In genomic region chr11:75899676-75900075, GRCm38 (mm10) we compare ENCODE assay signal across 13 mouse cellular contexts. TPM values are rescaled to one million over a fixed set of nuclear protein-coding genes. Genes with fewer than 3 reads are reported as not detected.
DNase-seq lines count a peak whose midpoint lies in the region; ATAC-seq and TF ChIP-seq lines count a peak whose summit lies in the region.
"Had no signal": no experiment of that assay in that cellular context is flagged by ENCODE, and none has a peak within 500 bp of the region (broad histone marks: within the 10 kb centered on the region; RNA-seq: fewer than 3 reads in every experiment).

No protein-coding gene starts in this region.

- WGBS in hindbrain, postnatal 0 days, result 21% methylated on average over 9 of the region's 9 CpGs

- no peak overlapping the region for H3K4me3 ChIP-seq in gastrocnemius, adult 2 months
- no peak overlapping the region for H3K4me3 ChIP-seq in hindbrain, postnatal 0 days (ENCODE audit: low read length)

- H3K36me3 ChIP-seq in hindbrain, postnatal 0 days (ENCODE audit: insufficient read depth, low read length), result no peaks in the 10 kb centered on the region

- peaks cover 15% of the 10 kb centered on the region for H3K4me1 ChIP-seq in hindbrain, postnatal 0 days (ENCODE audit: insufficient read depth, low read length)

- H3K27ac ChIP-seq in gastrocnemius, adult 2 months, result no peak overlapping the region
- H3K27ac ChIP-seq in hindbrain, postnatal 0 days, result peak overlapping the region; percentile 36; the same call in 1 of the 2 replicates
- H3K27ac ChIP-seq: liver, embryonic 14.5 days; macrophage had no signal

- H3K27me3 ChIP-seq in hindbrain, postnatal 0 days (ENCODE audit: insufficient read depth, low read length), result no peaks in the 10 kb centered on the region

- H3K9me3 ChIP-seq in hindbrain, postnatal 0 days (ENCODE audit: low read length), result no peaks in the 10 kb centered on the region

- no peak overlapping the region for H3K4me2 ChIP-seq in hindbrain, postnatal 0 days (ENCODE audit: low read depth, low read length)

- peak; percentile 33 for DNase-seq in gastrocnemius, adult 2 months
- DNase-seq in gastrocnemius, postnatal 4 days (ENCODE audit: low spot score in 2 of 2), result no peak
- DNase-seq in brain, embryonic 14.5 days (ENCODE audit: low read depth), result peak; percentile 81
- DNase-seq in cerebellum, adult 9-10 months, result peak; percentile 59
- DNase-seq in hindbrain, postnatal 0 days (ENCODE audit: low spot score), result peak; percentile 75
- DNase-seq in layer of hippocampus, postnatal 25 days (ENCODE audit: extremely low spot score in 1 of 2, low spot score in 1 of 2), result no peak
- DNase-seq in adrenal gland, adult 2 months, result no peak
- DNase-seq in heart, adult 8-10 months (ENCODE audit: low spot score), result no peak
- DNase-seq: embryo, embryonic 11 days; gastrocnemius, postnatal 36 days; thymus, adult 2 months had no signal

- ATAC-seq in hindbrain, postnatal 0 days, result peak; percentile 46; the same call in 1 of the 2 replicates

- TF ChIP-seq CTCF in gastrocnemius, adult 2 months (IDR thresholded peaks at IDR 0.05), result no peak
- TF ChIP-seq CTCF in brain, embryonic 14.5 days (IDR thresholded peaks at IDR 0.05; ENCODE audit: borderline replicate concordance, extremely low read depth, insufficient read depth, insufficient read length), result no peak
- no peak for TF ChIP-seq CTCF in hindbrain, postnatal 0 days (IDR thresholded peaks at IDR 0.05; ENCODE audit: low read depth)

- TF ChIP-seq POLR2A in brain, embryonic 14.5 days (IDR thresholded peaks at IDR 0.05; ENCODE audit: borderline replicate concordance, extremely low read depth, insufficient read depth, insufficient read length, poor library complexity, severe bottlenecking), result no peak

- intact Hi-C loops in gastrocnemius, adult 2 months (cut with DNase I), result no loop called here

- no peak overlapping the region for H3K9ac ChIP-seq in hindbrain, postnatal 0 days (replicated peaks; ENCODE audit: low read length)
- H3K9ac ChIP-seq: liver, embryonic 14.5 days had no signal

RNA-seq across cellular contexts. Expression of gene Rph3al, which starts 38.6 kb away (rescaled TPM):
- total RNA-seq in gastrocnemius, adult 2 months (2021), result 10 to 100 TPM; 12.7 to 15.0 TPM
- total RNA-seq in gastrocnemius, postnatal 4 days (2021), result 1 to 10 TPM; 5.4 to 7.6 TPM
- polyA plus RNA-seq in brain, embryonic 14.5 days (2012; rRNA removed), result 1.7 and 3.1 TPM in 2 replicates
- total RNA-seq in hindbrain, postnatal 0 days (2014; rRNA removed), result 2.0 and 3.1 TPM in 2 replicates
- polyA plus RNA-seq in hindbrain, postnatal 0 days (2015; fragmentation: Nextera tagmentation; extraction: Ambion mirVana), result 2.5 and 3.3 TPM in 2 replicates
- total RNA-seq in layer of hippocampus, postnatal 25 days (2021), result 1 to 10 TPM; 5.9 to 8.7 TPM
- 10 to 100 TPM; 16.6 to 18.0 TPM for total RNA-seq in adrenal gland, adult 2 months (2021)
- polyA plus RNA-seq in adrenal gland, adult 2 months (2012; rRNA removed), result 19.6 and 20.4 TPM in 2 replicates
- total RNA-seq in heart, adult 8-10 months (2022), result 10 to 100 TPM in 1 of 4 experiments, 1 to 10 TPM in 3; 6.8 to 13.9 (median 7.5) TPM
- polyA plus RNA-seq: macrophage had no signal

Comparison
In these comparisons a context has a peak if more than half of its experiments do, and no peak if none do; other contexts are left out.
1. DNase-seq: peak in gastrocnemius, adult 2 months (single experiment), brain, embryonic 14.5 days (single experiment), cerebellum, adult 9-10 months (single experiment) and hindbrain, postnatal 0 days (single experiment); none in gastrocnemius, postnatal 4 days (0 of 2), layer of hippocampus, postnatal 25 days (0 of 2), adrenal gland, adult 2 months (single experiment) and heart, adult 8-10 months (single experiment).